Mouse (Mus musculus) forebrain, embryonic 12.5 days (tissue): ENCODE measurements around the gene Zscan10. TPM values are rescaled to one million over a fixed set of nuclear protein-coding genes. Genes with fewer than 3 reads are reported as not detected.

Experiments
- ATAC-seq: fragments of 200-750 bp; cut with Nextera tagmentation; 2 replicates; pipeline ENCODE4 v1.8.0; 2017; ENCODE audit warnings: moderate TSS enrichment; ENCODE audit not compliant: low FRiP score
- H3K27ac ChIP-seq: fragments of 300-500 bp; sonication (generic); 2 replicates; pipeline ENCODE4 v1.5.1; 2016; ENCODE audit warnings: mild to moderate bottlenecking
- H3K27me3 ChIP-seq: fragments of 300-500 bp; sonication (generic); 2 replicates; pipeline ENCODE4 v1.6.1; 2016; ENCODE audit warnings: mild to moderate bottlenecking
- H3K36me3 ChIP-seq: fragments of 300-500 bp; sonication (generic); replicated peaks from 2 replicates; pipeline ENCODE4 v1.6.1; 2016; ENCODE audit warnings: mild to moderate bottlenecking
- H3K4me1 ChIP-seq: fragments of 300-500 bp; sonication (generic); 2 replicates; pipeline ENCODE4 v1.6.1; 2016
- H3K4me2 ChIP-seq: fragments of 300-500 bp; sonication (generic); 2 replicates; pipeline ENCODE4 v1.6.1; 2016; ENCODE audit warnings: mild to moderate bottlenecking, moderate library complexity
- H3K4me3 ChIP-seq: fragments of 300-500 bp; sonication (generic); replicated peaks from 2 replicates; pipeline ENCODE4 v1.5.1; 2016; ENCODE audit warnings: mild to moderate bottlenecking
- H3K9ac ChIP-seq: fragments of 300-500 bp; sonication (generic); 2 replicates; pipeline ENCODE4 v1.6.1; 2016; ENCODE audit warnings: mild to moderate bottlenecking
- H3K9me3 ChIP-seq: fragments of 300-500 bp; sonication (generic); 2 replicates; pipeline ENCODE4 v1.6.1; 2016
- whole genome bisulfite sequencing: fragments of 180-500 bp; shearing (Covaris S2); methylation state at CpG from one replicate; pipeline ENCODE4 v1.1.7; 2016; 5-methylcytosine and 5-hydroxymethylcytosine counted together
- polyA plus RNA-seq: library from polyadenylated mRNA; unstranded; fragments of >200 nt; fragmentation: Nextera tagmentation; extraction: Ambion mirVana; gene quantifications from 2 replicates; pipeline ENCODE4 v1.2.1, GENCODE M21; 2016

Gene Zscan10
- 0.17 TPM in 1 of 2 replicates, not detected in the other for polyA plus RNA-seq

- Histone ChIP-seq H3K4me1 (peaks cover 18% of the 10 kb centered on the region), H3K4me3 (no peak within 1 kb of the TSS), H3K27ac (no peak within 1 kb of the TSS), H3K27me3 (0 out of 2 replicates have a peak, but pooled peaks cover 4% of the 10 kb centered on the region), H3K9ac (no peak within 1 kb of the TSS), H3K4me2 (peak within 1 kb of the TSS; percentile 65), H3K9me3 (no peaks in the 10 kb centered on the region), H3K36me3 (no peaks in the 10 kb centered on the region)
- 24% methylated on average over 15 of the region's 15 CpGs for WGBS
- no peak for ATAC-seq
Measured at GRCm38 (mm10) chr17:23600641-23601622, at the start of gene Zscan10. TSS of gene Zscan10 (plus strand) at chr17:23600856.

DNA sequence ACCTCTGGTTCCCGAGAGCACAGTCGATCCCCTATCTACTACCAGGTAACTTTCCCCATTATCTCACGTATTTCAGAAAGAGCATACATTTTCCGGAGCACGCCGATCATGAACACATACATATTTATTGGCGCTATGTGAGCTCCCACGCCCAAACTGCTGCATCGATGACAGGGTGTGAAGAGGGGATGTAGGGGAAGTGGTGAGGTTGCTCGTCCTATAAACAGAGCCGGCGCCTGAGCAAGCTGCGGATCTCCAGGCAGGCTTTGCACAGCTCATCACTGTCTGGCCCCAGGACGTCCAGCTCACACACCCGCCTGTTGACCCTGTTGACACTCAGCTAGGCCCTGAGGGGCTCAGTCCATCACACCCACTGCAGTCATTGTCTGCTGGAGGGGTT lies 49.8 kb upstream of the Zscan10 start:
- peak overlapping the region; percentile 65 for H3K27ac ChIP-seq
- 0 out of 2 replicates have a peak, but pooled peaks cover under 1% of the 10 kb centered on the region for H3K27me3 ChIP-seq
- ATAC-seq: peak; percentile 6; the same call in 1 of the 2 replicates
- WGBS: under 1% methylated on average over 15 of the region's 15 CpGs
- peak overlapping the region; percentile 59 for H3K9ac ChIP-seq
- peaks cover 18% of the 10 kb centered on the region for H3K4me1 ChIP-seq
- H3K4me2 ChIP-seq: peak overlapping the region; percentile 73
- H3K36me3 ChIP-seq: peaks cover 13% of the 10 kb centered on the region
- peak overlapping the region; percentile 58 for H3K4me3 ChIP-seq
- no peaks in the 10 kb centered on the region for H3K9me3 ChIP-seq

GRCm38 (mm10) chr17:23551416-23551815 lies 49.2 kb upstream of the Zscan10 start:
- no peak for ATAC-seq
- H3K27ac ChIP-seq: no peak overlapping the region
- H3K27me3 ChIP-seq: no peaks in the 10 kb centered on the region
- H3K36me3 ChIP-seq: peaks cover 19% of the 10 kb centered on the region
- H3K9ac ChIP-seq: no peak overlapping the region
- H3K4me2 ChIP-seq: peak overlapping the region; percentile 73
- no peaks in the 10 kb centered on the region for H3K9me3 ChIP-seq
- H3K4me3 ChIP-seq: peak overlapping the region; percentile 58
- peaks cover 18% of the 10 kb centered on the region for H3K4me1 ChIP-seq

- Histone ChIP-seq H3K4me3 (no peak overlapping the region), H3K9me3 (no peaks in the 10 kb centered on the region), H3K27ac (no peak overlapping the region), H3K4me2 (no peak overlapping the region), H3K9ac (no peak overlapping the region), H3K27me3 (no peaks in the 10 kb centered on the region), H3K4me1 (peaks cover 18% of the 10 kb centered on the region), H3K36me3 (peaks cover 24% of the 10 kb centered on the region)
- ATAC-seq: no peak
- 72% methylated on average over 5 of the region's 5 CpGs for WGBS
Measured at GRCm38 (mm10) chr17:23551963-23552362, 48.7 kb upstream of the Zscan10 start.

- Histone ChIP-seq H3K4me1 (peaks cover 18% of the 10 kb centered on the region), H3K27me3 (no peaks in the 10 kb centered on the region), H3K4me3 (no peak overlapping the region), H3K4me2 (no peak overlapping the region), H3K9ac (no peak overlapping the region), H3K36me3 (peaks cover 35% of the 10 kb centered on the region), H3K27ac (no peak overlapping the region), H3K9me3 (no peaks in the 10 kb centered on the region)
- no peak for ATAC-seq
- WGBS: 86% methylated on average over 8 of the region's 8 CpGs
Measured at GRCm38 (mm10) chr17:23552896-23553633, 47.6 kb upstream of the Zscan10 start.

GRCm38 (mm10) chr17:23553634-23554120 lies 47.0 kb upstream of the Zscan10 start:
- no peak overlapping the region for H3K9ac ChIP-seq
- H3K36me3 ChIP-seq: peaks cover 41% of the 10 kb centered on the region
- no peak overlapping the region for H3K27ac ChIP-seq
- H3K4me2 ChIP-seq: no peak overlapping the region
- H3K4me1 ChIP-seq: peaks cover 18% of the 10 kb centered on the region
- no peaks in the 10 kb centered on the region for H3K27me3 ChIP-seq
- 80% methylated on average over 1 of the region's 1 CpGs for WGBS
- no peak overlapping the region for H3K4me3 ChIP-seq
- H3K9me3 ChIP-seq: no peaks in the 10 kb centered on the region
- no peak for ATAC-seq

DNA sequence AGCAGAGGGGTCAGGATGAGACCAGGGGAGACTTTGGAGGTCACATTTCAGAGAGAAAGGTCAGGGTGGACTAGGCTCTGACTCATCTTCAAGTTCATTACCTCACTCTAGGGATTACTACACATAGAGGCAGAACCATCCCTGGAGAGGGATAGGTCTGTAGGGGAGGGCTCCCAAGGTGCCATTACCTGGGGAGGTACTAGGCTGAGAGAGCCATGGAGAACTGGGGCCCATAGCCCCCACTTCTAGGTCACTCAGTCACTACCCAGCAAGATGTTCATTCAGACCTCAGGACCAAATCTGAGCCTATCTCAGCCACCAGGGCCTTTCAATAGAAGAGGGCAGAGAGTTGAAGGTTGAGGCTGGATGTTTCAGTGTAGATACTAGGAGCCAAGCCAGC lies 46.3 kb upstream of the Zscan10 start:
- H3K9me3 ChIP-seq: no peaks in the 10 kb centered on the region
- H3K4me3 ChIP-seq: no peak overlapping the region
- peaks cover 48% of the 10 kb centered on the region for H3K36me3 ChIP-seq
- ATAC-seq: no peak
- H3K4me1 ChIP-seq: peaks cover 14% of the 10 kb centered on the region
- H3K4me2 ChIP-seq: no peak overlapping the region
- no peak overlapping the region for H3K27ac ChIP-seq
- no peaks in the 10 kb centered on the region for H3K27me3 ChIP-seq
- no peak overlapping the region for H3K9ac ChIP-seq

DNA sequence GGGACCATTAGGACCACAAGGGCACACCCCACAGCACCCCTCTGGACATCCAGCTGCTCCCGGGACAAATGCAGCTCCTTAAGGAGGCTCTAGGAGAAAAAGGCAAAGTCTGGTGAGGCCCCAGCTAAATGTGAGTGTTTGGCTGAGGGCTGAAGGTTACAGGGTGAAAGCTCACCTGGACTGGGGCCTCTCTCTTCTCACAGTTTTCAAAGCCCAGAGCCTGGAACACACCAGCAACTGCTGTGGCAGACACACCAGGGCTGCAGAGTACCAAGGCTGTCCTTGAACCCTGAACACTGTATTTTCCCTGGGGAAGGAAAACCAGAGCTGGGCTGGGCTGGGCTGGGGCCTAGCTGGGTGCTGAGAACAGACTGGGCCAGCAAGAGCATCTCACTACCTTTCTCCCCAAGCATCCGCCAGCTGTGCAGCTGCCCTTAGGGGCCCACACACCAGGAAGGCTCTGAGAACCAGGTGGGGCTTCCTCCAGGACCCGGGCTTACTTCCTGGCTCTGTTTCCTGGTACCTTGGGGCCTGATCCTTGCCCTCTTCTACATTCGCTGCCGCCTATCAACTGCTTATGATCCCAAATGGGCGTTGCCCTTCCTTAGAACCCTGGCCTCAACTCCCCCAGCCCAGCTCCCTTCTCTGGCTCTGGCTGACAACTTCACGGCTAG lies 45.3 kb upstream of the Zscan10 start:
- Histone ChIP-seq H3K4me2 (no peak overlapping the region), H3K9me3 (no peaks in the 10 kb centered on the region), H3K36me3 (peaks cover 58% of the 10 kb centered on the region), H3K4me1 (peaks cover 7% of the 10 kb centered on the region), H3K9ac (0 out of 2 replicates have a peak overlapping the region, but pooled peaks have one; percentile 4), H3K27ac (no peak overlapping the region), H3K27me3 (no peaks in the 10 kb centered on the region), H3K4me3 (no peak overlapping the region)
- ATAC-seq: no peak
- 82% methylated on average over 7 of the region's 7 CpGs for WGBS

- Histone ChIP-seq H3K27me3 (no peaks in the 10 kb centered on the region), H3K36me3 (peaks cover 62% of the 10 kb centered on the region), H3K4me2 (no peak overlapping the region), H3K4me3 (no peak overlapping the region), H3K9me3 (no peaks in the 10 kb centered on the region), H3K27ac (no peak overlapping the region), H3K4me1 (peaks cover 10% of the 10 kb centered on the region), H3K9ac (no peak overlapping the region)
- 47% methylated on average over 11 of the region's 11 CpGs for WGBS
- no peak for ATAC-seq
Measured at GRCm38 (mm10) chr17:23559767-23560166, 40.9 kb upstream of the Zscan10 start.

DNA sequence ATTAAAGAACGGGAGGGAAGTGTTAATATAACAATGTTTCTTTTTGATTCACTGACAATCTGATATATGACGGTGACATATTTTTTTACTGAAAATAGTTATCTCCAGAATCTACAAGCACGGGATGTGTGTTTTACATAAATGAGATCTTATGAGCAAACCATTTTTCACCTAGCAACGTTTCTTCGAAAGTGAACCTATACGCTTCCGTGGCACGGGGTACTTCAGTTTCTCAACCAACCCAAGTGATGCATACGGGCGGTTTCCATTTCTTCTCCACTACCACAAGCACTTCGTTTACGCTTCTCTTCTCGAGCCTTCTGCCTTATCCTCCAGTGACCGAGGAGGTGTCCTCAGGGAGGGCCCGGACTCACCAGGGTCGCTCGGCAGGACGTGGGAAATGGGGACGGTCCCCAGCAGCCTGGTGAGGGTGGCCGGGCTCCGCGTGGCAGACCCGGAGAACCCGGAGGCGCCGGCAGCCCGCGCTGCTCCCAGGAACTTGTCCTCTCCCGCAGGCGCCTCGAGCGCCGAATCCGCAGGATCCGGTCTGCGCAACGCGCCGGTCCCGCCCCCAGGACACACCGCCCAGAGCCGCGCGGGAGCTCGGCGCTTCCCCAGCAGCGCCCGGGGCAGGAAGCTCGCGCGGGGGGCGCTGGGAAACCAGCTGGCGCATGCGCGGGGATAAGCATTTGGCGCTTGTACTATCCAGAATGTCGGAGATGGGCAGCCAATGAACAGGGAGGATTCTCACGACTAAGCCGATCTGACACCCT lies 36.9 kb upstream of the Zscan10 start, which contains the start of gene Zfp213:
Zfp213 (minus strand) TSS at position 644 of the 773 bp plus-strand sequence.
- peaks cover 17% of the 10 kb centered on the region for H3K4me1 ChIP-seq
- WGBS: 2% methylated on average over 59 of the region's 59 CpGs
- ATAC-seq: peak; percentile 97
- peaks cover 24% of the 10 kb centered on the region for H3K36me3 ChIP-seq
- peak within 1 kb of the TSS; percentile 91 for H3K27ac ChIP-seq
- H3K9me3 ChIP-seq: no peaks in the 10 kb centered on the region
- H3K27me3 ChIP-seq: no peaks in the 10 kb centered on the region
- peak within 1 kb of the TSS; percentile 66 for H3K4me3 ChIP-seq
- peak within 1 kb of the TSS; percentile 76 for H3K4me2 ChIP-seq
- peak within 1 kb of the TSS; percentile 83 for H3K9ac ChIP-seq

DNA sequence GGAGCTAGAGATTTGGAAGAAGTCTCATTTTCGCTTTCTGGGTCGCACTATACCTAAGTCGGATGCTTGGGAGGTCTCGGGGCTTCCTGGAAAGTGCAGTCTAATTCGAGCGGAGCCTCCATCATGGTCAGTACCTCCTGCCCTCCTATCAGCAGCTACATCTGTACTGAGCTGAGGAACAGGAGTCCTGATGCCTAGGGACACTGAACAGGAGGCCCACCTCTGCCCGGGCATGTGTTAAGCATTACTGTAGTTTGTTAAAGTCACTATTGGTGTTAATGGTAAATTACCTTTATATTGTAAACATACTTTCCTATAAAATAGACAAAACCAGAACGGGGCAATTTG lies 36.3 kb upstream of the Zscan10 start:
- Histone ChIP-seq H3K4me1 (peaks cover 17% of the 10 kb centered on the region), H3K27me3 (no peaks in the 10 kb centered on the region), H3K9me3 (no peaks in the 10 kb centered on the region), H3K36me3 (peaks cover 18% of the 10 kb centered on the region), H3K4me2 (peak overlapping the region; percentile 76), H3K4me3 (peak overlapping the region; percentile 66), H3K9ac (peak overlapping the region; percentile 83), H3K27ac (peak overlapping the region; percentile 91)
- 1% methylated on average over 8 of the region's 8 CpGs for WGBS
- ATAC-seq: peak; percentile 84
